Mouse (Mus musculus): ENCODE results near the gene Gab2.

DNA sequence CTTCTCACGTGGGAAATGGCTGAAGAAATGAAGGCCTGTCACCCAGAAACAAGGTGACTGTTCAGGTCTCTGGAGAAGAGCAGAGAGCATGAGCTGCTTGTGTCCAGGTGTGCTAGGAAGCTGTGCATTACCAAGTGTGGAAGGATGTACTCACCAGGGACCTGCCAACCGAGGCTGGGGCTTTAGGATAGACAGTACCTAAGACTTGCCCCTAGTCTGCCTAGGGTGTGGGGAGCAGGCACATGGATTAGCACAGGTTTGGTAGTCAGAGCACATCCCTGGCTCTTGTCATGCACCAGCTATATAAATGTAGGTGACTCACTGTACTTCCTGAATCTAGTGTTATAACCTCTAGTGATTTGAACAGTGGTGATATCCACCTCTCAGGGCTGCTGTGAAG is 222.2 kb downstream of the Gab2 start:
- TF ChIP-seq POLR2A (IDR thresholded peaks at IDR 0.05; ENCODE audit: low read depth, low read length) (no peak), CTCF (conservative IDR thresholded peaks at IDR 0.05; ENCODE audit: insufficient read depth, insufficient read length, low read depth, low read length) (no peak)

Data from kidney, adult 2 months (tissue).